Mouse (Mus musculus) layer of hippocampus, adult 9-10 months (tissue): ENCODE data around the gene Stag1.

Source experiments
- DNase-seq: peaks from one replicate; pipeline ENCODE4 v3.0.0; 2022; ENCODE audit warnings: low spot score

Gene Stag1

DNA sequence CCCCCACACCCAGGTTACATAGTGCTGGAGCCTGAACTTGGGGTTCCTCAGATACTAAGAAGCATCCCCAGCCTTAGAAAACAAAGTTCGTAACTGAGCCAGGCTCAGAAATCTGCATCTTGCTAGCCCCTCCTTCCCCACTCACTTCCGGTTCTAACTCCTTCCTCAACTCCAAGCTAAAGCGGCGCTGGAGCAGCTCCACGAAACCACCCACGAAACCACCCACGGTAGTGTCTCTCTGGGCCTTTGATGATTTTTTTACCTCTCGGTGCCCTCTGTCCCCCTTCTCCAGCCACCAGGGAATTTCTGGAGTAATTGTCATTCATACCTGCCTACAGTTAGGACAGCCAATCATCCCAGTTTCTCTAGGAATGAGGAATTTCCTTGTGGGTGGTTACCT is at the start of gene Stag1:
TSS of gene Stag1 (plus strand) at position 253 of the 400 bp plus-strand sequence.
- no peak for DNase-seq

DNA sequence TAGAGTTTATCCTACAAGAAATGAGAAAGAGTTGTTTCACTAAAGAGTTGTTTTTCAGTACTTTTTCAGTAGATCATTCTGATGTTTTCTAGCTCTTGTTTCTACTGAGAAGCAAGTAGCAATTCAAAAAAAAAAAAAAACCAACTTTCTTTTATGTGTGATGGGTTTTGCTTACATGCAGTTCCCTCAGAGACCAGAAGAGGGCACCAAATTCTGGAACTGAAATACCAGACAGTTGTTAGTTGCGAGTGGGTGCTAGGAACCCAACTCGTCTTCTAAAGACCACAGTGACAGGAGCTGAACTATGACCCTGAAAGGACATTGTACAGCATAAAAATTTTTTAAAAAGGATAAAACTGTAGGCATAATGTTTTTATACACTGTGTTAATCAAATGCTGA is 49.3 kb upstream of the Stag1 start:
- DNase-seq, result no peak

DNA sequence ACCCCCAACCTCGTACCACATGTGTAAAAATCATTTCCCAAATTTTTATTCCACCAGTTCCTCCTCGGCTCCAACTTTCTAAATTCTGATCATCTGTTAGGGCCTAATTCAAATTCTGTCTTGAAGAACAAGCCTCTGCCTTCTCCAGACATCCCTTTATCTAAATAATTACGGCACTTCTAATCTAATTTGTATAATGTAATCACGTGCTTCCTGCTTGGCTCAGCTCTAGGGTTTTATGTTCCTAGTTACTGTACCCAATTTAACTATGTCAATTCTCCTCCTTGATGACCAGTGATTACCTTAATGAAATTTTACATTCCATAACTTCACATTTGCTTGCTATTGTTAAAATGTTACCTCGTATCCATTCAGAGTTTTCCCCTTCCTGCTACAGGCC is 41.9 kb upstream of the Stag1 start:
- DNase-seq, result no peak

DNA sequence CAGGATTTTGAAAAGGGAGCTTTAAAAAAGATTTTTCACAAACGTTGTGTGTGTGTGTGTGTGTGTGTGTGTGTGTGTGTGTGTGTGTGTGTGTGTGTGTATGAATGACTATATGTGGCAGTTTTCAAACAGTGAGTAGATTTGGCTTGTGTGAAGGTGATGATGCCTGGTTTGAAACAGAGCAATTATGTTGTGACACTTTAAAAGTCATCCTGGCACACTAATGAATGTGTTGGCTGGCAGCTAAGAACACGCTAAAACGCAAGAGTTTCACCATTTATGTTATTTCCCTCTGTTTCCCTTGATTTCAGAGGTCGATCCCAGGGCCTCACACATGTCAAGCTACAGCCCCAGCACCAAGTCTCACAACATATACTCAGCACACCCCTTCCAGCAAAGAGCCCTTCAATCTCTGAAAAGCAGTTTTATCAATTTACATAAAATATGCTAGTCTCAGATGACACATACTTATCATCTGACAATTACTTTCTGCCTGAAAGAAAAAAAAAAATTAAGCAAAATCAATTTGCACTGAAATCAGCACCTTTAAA is 39.5 kb upstream of the Stag1 start:
- DNase-seq, result no peak

DNA sequence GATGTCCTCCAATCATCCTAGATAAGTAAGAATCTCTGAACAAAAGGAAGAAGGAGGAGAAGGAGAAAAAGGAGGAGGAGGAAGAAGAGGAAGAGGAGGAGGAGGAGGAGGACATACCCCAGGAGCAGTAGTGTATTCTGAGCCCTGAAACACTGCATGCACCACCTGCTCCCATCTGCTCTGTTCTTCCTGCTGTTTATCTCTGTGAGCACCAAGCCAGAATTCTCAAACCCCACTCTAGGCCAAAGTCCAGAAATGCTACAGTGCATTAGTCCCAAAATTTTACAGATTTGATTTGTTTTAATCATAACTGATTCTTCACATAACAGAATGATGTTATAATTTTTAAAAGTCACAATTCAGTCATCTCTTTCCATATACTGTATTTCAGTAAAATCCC is 38.6 kb upstream of the Stag1 start:
- no peak for DNase-seq

DNA sequence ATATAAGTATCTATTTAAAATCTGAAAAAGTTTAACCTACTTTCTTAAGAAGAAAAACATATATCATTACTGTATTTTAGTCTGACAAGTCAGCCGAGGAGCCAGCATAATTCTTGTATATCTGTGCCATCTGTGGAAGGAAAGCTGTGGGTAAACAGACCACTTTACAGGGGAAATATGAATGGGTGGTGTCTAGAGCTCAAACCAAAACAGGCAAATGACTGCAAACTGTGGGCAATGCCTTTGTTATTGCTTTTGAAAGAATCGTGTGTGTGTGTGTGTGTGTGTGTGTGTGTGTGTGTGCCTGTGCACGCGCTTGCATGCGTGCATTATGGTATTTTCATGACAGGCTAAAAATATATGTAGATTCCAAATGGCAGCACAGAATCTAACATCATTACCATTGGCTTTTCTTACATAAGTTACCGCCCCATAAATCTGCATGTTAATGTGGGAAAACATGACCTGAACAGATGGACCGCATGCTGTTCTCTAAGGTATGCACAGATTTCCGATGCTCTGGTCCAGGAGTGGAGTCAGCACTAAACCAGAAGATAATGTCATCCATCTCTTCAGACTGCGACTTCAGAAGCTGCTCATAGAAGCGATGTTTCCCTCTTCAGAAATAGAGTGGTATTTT is 37.2 kb upstream of the Stag1 start:
- DNase-seq, result no peak

DNA sequence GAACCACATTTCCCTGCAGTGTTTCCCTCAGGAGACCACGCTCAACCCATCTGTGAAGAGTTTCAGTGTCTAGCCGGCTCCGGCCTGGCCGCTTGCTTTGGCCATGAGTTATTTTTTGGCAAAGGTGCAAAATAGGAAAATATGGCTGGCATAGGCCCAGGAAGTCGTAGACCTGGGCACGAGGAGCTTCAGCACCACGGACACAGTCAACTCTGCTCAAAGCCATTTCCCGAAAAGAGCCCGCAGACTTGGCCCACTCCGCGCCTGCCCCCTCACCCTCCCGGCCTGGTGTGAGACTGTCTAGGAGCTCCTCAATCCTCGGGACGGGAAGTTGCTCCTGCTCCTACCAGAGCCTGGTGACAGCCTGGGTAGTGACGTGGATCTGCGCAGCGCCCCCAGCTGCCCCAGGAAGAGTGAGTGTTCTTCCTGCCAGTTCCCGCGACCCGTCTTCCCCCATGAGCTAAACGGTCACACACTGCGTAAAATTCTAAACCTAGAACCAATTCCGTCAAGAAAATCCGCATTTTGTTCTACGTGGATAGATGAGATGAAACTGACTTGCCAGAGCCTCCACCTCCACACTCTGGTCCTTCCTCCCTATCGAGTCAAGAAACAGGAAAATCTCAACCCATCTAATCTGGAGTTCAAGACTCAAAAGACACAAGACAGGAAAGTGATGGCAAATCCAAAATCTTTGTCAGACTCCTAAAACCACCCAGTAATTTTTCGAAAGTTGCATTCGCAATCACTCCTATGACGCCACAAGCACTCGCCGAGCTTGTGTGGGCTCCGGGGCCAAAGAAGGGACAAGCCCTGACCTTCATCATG is 27.6 kb upstream of the Stag1 start:
- no peak for DNase-seq

DNA sequence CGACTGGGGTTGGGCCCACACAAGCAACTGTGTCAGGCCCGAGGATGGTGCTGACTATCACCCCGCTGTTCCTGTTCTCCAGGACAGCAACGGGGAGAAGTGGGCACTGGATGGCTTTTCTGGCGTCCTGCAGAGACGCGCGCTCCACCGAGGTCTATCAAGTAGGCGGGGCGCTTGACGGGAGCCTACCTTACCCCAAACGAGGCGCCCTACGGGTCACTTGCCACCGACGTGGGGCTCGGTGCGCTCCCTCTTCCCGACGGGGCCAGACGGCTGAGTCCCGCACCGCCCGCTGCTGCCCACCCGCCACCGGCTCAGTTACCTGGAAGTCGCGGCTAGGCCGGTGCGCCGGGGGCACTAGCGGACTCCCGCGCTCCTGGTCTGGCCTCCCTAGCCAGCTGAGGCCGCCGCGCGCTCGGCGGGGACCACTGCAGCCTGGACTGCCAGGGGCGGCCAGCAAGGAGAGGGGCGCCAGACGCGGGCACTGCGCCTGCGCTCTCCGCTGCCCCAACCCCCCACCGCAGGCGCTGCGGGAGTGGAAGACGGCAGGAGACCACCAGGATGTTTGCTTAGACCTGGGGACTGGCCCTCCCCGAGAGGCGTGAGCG is 26.9 kb upstream of the Stag1 start, which contains the start of gene Slc35g2:
TSS of gene Slc35g2 (minus strand) at position 465 of the 608 bp plus-strand sequence.
- DNase-seq, result no peak

DNA sequence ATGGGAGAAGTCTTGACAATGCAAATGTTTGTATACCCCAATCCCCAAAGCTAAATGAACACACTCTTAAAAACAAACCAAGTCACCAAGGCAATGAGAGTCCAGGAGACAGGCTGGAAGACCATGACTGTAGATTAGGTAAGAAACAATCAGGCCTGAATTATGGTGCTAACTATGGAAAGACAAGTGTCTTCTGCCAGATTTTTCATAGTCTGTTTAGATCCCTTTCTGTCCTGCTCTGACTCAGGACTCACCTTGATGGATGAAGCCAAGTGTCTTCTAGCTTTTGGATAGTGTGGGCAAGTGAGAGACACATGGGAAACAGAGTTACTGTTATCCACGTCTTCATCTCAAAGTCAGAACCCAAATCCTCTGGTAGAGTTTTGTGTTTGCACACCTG is 26.1 kb upstream of the Stag1 start:
- no peak for DNase-seq

DNA sequence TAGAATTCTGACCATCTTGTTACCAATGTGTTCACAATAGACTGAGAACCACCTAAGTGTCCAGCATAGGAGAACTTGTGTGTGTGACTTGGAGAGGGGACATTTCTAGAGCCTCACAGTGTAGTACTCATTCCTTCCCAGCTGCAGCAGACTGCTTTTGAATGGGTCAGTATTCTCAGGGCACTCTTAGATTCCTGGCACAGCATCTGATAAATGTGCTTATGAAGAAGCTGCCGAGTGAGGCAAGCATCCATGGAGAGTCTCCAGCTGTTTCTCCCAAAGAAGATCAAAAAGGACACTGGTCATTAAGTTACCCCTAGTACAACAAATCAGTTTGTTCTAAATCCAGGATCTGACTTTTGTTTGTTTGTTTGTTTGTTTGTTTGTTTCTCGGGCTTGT is 24.3 kb upstream of the Stag1 start:
- DNase-seq, result no peak

DNA sequence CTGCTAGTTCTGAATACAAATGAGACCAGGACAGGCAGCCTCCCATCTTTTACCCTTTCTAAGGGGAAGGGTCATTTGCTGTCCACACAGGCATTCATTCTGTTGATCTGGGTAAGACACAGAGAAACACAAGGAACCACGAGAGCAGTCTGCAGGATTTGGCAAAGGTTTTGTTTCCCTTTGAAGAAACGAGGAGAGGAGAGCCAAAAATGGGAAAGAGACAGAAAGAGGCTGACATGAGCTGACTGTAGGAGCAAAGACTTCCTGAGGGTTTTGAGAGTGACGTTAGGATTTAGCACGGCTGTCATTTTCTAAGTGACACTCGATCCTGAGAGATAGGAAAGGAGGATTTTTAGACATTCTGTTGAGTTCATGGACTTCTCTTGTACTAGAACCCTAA is 23.7 kb upstream of the Stag1 start:
- no peak for DNase-seq

DNA sequence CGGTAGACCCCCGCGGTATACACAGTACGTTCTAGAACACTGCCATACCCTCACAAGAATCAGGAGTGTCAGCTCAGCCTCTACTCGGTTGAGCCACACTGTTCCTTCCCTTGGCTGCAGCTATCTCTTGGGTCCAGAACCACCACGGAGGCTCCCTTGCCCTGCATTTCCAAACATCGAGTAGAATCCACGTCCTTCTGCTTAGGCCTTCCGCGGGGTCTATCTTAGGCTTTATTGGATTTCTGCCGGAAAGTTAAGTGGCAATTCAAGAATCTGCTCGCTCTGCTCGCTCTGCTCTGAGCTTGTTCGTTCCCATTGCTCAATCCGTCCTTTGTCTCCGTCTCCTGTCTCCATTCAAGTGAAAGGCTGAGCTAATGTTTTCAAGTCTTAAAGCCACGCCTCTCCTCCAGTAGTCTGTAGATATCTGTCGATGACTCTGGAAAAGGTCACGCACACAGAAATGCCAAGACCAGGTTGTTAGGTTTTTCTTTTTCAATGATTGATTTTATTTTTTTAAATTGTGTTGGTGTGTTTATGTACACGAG is 17.3 kb upstream of the Stag1 start:
- DNase-seq, result no peak

DNA sequence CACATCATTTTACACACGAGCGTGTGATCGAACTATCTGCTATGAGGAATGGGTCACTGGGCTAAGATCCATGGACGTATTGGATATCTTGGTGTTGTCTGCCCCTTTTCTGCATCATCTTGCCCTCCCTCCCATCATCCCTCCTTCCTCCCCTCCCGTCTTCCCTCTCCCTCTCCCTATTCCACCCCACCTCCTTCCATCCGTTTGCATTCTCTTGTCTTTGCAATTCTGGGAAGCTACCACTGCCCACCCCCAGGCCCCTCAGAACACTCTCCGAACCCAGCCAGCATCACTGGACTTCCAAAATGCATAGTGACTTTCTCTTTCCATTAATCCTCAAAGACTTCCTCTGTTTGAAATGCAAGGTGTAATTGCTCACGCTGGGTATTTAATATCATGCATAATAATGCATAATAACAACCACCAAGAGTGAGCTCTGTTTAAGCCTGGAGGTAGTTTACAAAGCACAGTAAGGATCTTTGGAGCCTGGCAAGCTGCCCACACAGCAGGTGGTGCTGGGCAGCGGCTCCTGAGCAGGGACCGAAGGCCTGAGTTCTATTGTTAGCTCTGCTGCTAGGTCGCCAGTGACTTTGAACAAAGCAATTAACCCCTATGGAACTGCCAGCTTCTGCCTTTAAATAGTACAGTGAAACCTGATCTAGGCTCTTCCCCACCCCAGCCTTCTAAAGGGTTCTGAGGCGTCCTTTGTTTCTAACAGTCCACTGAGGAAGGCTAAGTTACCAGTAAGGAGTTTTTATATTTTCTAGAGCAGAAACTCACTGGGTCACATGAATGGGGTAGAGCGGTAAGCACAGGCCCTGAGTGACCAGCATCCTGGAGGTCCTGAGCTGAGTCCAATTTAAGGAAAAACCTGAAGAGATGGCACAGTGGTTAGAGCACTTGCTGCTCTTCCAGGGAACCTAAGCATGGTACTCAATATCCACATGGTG is 15.8 kb upstream of the Stag1 start:
- no peak for DNase-seq

DNA sequence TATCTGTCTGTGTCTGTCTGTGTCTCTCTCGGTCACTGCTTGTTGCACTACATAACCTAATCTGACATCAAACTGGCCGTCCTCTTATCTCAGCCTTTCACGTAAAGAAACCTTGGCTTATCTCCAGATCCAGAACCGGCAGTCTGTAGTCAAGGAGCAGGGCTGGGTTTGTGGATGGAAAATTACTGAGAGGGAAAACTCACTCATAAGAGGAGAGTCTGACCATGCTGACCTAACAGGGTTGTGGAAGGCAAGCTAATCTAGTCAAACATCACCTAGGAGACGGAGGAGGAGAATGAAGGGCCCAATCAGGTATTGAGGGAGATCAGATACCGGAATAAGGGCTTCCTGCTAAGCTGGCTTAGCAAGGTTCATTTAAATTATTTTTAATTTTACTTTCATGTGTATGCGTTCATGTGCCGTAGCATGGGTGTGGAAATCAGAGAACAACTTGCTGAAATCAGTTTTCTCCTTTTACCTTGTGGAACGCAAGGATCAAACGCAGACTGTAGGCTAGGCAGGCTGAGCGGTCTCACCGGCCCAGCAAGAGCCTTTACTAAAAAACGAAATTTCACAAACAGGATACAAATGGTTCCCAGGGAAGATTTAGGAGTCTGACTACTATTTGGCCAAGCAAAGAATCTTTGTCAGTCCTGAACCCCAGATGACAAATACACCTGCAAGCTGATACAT is 14.6 kb upstream of the Stag1 start:
- no peak for DNase-seq

DNA sequence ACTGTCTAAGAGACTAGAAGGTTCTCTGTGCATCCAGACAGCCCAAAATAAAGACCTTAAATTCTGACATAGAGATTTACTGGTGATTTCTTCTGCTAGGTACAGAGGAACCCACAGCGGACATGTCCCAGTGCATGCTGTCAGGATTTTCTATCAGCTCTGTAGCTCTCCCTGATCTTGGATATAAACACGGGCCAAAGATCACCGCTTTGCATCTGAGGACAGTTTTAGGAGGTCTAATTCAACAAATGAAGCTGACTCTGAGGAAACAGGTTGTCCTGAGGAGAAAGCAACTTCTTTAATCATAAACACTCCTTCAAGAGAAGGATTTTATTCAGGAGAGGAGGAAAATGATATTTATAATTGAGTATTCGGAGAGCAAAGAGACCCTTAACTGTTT is 13.6 kb upstream of the Stag1 start:
- DNase-seq, result no peak

DNA sequence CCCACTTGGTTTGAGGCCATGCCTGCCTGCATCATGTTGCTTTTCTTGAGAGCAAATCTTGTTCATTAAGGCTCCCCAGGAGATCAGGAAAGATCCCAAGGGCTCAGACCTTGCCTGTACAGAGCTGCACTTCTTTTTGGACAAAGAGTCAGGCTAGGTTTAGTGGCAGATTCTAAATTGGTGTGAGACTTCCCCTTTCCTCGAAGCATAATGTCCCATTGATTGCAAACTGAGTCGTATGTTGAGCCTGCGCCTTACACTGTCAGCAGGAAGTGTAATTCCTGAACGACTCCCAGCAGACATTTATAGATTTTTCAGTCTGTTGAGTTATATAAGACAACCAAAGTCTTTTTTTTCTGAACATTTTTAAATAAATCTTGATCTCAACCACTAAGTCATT is 7.1 kb upstream of the Stag1 start:
- DNase-seq, result no peak

DNA sequence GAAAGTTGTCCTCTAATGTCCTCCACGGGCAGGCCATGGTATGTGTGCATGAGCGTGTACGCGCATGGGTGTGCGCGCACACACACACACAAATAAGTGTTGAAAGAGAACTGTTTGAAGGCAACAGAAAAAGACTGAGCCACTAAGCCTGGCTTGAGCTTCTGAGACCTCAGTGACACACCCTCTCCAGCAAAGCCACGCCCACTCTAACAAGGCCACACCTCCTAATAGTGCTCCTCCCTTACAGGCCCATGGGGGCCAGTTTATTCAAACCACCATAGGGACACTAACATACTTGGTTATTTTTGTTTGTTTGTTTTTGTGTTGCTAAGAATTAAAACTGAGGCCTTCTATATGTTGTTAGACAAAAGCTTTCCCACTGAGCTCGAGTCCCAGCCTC is 1.3 kb upstream of the Stag1 start:
- DNase-seq, result no peak

DNA sequence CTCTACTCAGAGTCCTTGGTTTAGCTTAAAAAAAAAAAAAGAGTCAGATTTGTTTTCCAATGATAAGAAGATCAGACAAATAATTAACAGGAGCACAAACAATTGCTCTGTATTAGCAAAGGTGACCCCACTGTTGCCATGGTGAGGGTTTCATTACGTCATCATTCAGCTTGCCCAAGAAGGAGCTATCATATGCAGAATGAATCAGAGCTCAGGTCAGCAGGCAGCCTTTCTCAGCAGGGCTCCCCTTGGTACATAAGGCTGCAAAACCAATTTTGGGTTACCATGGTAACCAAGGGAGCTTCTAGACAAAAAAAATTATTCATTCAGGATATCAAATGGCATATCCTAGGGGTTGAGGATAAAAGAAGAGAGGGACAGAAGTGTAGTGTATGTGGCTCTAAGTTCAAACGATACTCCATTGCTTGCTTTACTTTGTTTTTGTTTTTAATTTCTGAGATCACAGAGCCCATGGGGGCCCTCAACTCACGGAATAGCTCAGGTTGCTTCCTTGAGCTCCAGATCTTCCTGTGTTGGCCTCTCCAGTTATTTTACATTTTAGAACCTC is 2.2 kb downstream of the Stag1 start:
- no peak for DNase-seq

DNA sequence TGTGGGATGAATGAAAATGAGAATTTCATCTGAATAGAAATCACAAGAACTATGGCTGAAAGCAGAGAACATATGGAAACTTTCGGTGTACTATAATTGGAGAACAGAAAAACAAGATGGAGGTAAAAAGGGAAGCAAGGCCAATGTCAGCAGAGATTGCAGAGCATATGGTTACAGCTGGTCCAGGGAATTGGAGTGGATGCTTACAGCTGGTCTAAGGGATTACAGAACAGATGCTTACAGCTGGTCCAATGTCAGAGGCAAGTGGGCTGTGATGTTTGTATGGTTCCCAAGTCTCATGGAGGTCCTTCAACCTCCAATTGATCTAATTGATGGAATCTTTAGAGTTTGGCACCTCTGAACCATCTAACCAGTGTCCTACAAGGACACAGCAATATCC is 4.5 kb downstream of the Stag1 start:
- no peak for DNase-seq

DNA sequence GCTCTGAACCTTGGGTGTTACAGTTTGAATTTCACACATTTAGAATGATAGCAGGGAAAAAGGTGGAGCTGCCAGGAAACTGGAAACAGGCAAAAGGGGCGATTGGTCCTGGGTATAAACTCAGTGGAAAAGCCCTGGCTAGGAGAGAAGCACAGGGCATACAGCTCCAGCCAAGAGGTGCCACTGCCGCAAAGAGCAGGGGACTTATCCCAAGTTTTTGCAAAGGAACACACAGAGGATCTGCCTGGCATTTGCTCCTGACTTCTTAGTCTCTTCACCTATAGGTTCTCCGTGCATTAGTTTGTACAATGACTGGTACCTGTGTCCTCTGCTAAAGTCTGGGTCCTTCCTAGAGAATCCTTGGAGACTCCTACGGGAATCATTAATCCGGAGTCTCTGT is 5.6 kb downstream of the Stag1 start:
- DNase-seq, result no peak

DNA sequence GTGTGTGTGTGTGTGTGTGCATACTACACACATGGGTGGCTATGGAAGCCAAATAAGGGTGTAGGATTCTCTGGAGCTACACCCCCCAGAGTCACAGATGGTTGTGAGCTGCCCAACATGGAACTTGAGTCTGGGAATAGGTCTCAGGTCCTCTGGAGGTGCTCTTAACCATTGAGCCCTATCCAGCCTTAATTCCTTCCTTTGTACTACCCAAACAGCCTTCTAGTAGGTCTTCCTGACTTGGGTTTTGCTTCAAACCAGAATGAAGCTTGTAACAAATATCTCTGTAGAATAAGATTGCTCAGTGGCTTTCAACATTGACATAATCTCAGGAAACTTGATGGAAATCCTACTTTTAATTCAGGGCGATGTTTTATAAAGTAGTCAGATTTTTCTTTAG is 7.9 kb downstream of the Stag1 start:
- no peak for DNase-seq
